Mouse (Mus musculus) heart, adult 8-10 months (tissue): ENCODE data around the gene Fgf15. TPM values are rescaled to one million over a fixed set of nuclear protein-coding genes. Genes with fewer than 3 reads are reported as not detected.

Experiments used
- total RNA-seq, 4 experiments: library from RNA; stranded (reverse); gene quantifications; 2 replicates each; pipeline ENCODE4 v1.2.4; 2022

Fgf15 gene
- total RNA-seq, 4 experiments from 2014 or later: not detected

Other genes with a start within 250 kb of the Fgf15 start
- gene Ano1, start 144.6 kb upstream of the Fgf15 start, total RNA-seq: 10 to 100 TPM in 3 of 4 experiments, 1 to 10 TPM in 1; 7.5 to 12.1 (median 11.7) TPM
- gene Fgf3, start 58.4 kb upstream of the Fgf15 start, total RNA-seq: not detected
- not detected for gene Fgf4, start 49.2 kb upstream of the Fgf15 start, total RNA-seq
- gene LTO1, start 18.6 kb downstream of the Fgf15 start, total RNA-seq: 10 to 100 TPM; 14.6 to 18.2 (median 17.4) TPM
- 10 to 100 TPM; 30.1 to 64.0 (median 45.1) TPM for gene Ccnd1, start 43.4 kb downstream of the Fgf15 start, total RNA-seq